ENCODE assay signal across 27 mouse cellular contexts in the genomic region with DNA sequence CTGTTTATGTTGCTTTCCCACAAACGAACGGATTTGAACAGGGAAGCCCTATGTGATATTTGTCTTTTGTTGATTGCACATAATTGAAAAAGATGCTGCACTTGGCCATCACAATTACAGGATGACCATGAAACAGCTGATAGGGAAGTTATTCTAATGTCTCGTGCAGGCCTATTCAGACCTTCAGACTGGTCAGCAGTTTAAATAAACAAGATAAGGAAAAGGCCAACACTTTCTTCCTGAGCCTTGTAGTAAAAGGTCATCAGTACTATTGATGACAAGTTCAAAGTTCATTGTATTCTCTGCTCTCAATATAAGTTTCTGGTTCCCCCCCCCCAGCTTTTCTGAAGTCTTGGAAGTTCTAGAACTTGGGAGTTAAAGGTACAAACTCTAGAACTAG. TPM values are rescaled to one million over a fixed set of nuclear protein-coding genes. Genes with fewer than 3 reads are reported as not detected.
"Had no signal": no experiment of that assay in that cellular context is flagged by ENCODE, and none has a peak within 500 bp of the region (broad histone marks: within the 10 kb centered on the region; RNA-seq: fewer than 3 reads in every experiment).

No protein-coding gene starts in this region.

- H3K9ac ChIP-seq: liver, embryonic 13.5 days; liver, embryonic 15.5 days; lung, embryonic 15.5 days; midbrain, embryonic 12.5 days; neural tube, embryonic 13.5 days; neural tube, embryonic 15.5 days had no signal

- H3K4me2 ChIP-seq: liver, embryonic 11.5 days; liver, embryonic 13.5 days; liver, embryonic 15.5 days; lung, embryonic 15.5 days; midbrain, embryonic 12.5 days; neural tube, embryonic 13.5 days; neural tube, embryonic 15.5 days had no signal

- H3K4me1 ChIP-seq: liver, embryonic 13.5 days; liver, embryonic 15.5 days; lung, embryonic 15.5 days; midbrain, embryonic 10.5 days; midbrain, embryonic 12.5 days; neural tube, embryonic 13.5 days; neural tube, embryonic 15.5 days had no signal

- H3K4me3 ChIP-seq: liver, embryonic 13.5 days; liver, embryonic 15.5 days; lung, embryonic 15.5 days; midbrain, embryonic 10.5 days; midbrain, embryonic 12.5 days; myocyte; neural tube, embryonic 13.5 days; neural tube, embryonic 15.5 days had no signal

- ATAC-seq: midbrain, embryonic 16.5 days had no signal

- H3K27me3 ChIP-seq: liver, embryonic 15.5 days; lung, embryonic 15.5 days; midbrain, embryonic 12.5 days; neural tube, embryonic 13.5 days; neural tube, embryonic 15.5 days had no signal

- H3K36me3 ChIP-seq: liver, embryonic 13.5 days; liver, embryonic 15.5 days; lung, embryonic 15.5 days; midbrain, embryonic 10.5 days; midbrain, embryonic 12.5 days; neural tube, embryonic 13.5 days; neural tube, embryonic 15.5 days had no signal

- H3K9me3 ChIP-seq: liver, embryonic 13.5 days; liver, embryonic 15.5 days; lung, embryonic 15.5 days; midbrain, embryonic 10.5 days; midbrain, embryonic 12.5 days; neural tube, embryonic 13.5 days; neural tube, embryonic 15.5 days had no signal

- DNase-seq: liver, embryonic 13.5 days; lung, adult 2 months; lung, postnatal 10 days; midbrain, embryonic 14.5 days; retina, postnatal 1 day; right cerebral cortex, adult 18-20 months; right cerebral cortex, postnatal 25 days; right cerebral cortex, postnatal 4 days; thymus, adult 18-20 months; thymus, postnatal 14 days; thymus, postnatal 36 days had no signal

- H3K27ac ChIP-seq: liver, embryonic 13.5 days; liver, embryonic 15.5 days; lung, embryonic 15.5 days; midbrain, embryonic 10.5 days; midbrain, embryonic 12.5 days; neural tube, embryonic 13.5 days; neural tube, embryonic 15.5 days had no signal

RNA-seq across cellular contexts. Expression of gene Clrn2, which starts 29.1 kb away (rescaled TPM):
- total RNA-seq: megakaryocyte, adult 5-6 weeks; megakaryocyte-erythroid progenitor cell, adult 5-6 weeks had no signal
- polyA plus RNA-seq: liver, embryonic 11.5 days; liver, embryonic 13.5 days; liver, embryonic 15.5 days; lung, adult 2 months; lung, embryonic 15.5 days; midbrain, embryonic 10.5 days; midbrain, embryonic 14.5 days; myocyte; neural tube, embryonic 11.5 days; neural tube, embryonic 15.5 days; spleen, adult 2 months; stomach, embryonic 14.5 days; stomach, embryonic 16.5 days; thymus, postnatal 0 days had no signal
